Mouse (Mus musculus): ENCODE measurements around the gene B9d1. TPM values are rescaled to one million over a fixed set of nuclear protein-coding genes. Genes with fewer than 3 reads are reported as not detected.
A peak's percentile ranks its signal among the peaks of the same experiment; 100 is the strongest.

Gene B9d1
- 14.5 and 21.5 TPM in 2 replicates for polyA plus RNA-seq (2016; fragmentation: Nextera tagmentation; extraction: Ambion mirVana)

DNA sequence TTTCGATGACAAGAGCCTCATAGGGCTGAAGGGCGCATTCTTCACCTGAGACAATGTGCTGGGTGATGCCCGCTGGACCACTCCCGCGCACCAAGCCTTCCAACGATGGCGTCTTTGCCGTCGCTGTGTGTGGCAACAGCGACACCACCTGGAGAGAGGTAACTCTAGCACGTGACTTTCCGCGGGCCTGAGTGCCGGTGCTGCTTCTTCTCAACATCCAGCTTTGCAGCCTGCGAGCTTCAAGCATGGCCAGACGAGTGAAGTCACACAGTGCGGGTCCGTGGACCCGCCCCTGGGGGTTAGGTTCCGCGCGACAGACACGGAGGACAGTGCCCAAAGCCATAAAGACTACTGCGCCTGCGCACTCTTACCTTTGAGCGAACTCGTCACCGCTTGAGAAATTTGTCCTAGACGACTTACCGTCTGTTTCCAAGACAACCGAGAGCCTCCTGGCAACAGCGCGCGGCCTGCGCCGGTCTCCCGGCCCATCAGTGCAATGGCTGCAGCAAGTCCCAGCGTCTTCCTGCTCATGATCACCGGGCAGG, at the start of gene B9d1:
TSS of gene B9d1 (plus strand) at position 432 of the 545 bp plus-strand sequence.
- no peaks in the 10 kb centered on the region for H3K9me3 ChIP-seq
- H3K36me3 ChIP-seq: 0 out of 2 replicates have a peak, but pooled peaks cover 5% of the 10 kb centered on the region
- WGBS: under 1% methylated on average over 39 of the region's 39 CpGs
- peak within 1 kb of the TSS; percentile 94 for H3K27ac ChIP-seq
- DNase-seq (ENCODE audit: low spot score): peak; percentile 96
- H3K4me1 ChIP-seq: peaks cover 9% of the 10 kb centered on the region; the same call in 1 of the 2 replicates
- H3K27me3 ChIP-seq (ENCODE audit: insufficient read depth, poor library complexity, severe bottlenecking): no peaks in the 10 kb centered on the region
- peak within 1 kb of the TSS; percentile 70 for H3K4me3 ChIP-seq

DNA sequence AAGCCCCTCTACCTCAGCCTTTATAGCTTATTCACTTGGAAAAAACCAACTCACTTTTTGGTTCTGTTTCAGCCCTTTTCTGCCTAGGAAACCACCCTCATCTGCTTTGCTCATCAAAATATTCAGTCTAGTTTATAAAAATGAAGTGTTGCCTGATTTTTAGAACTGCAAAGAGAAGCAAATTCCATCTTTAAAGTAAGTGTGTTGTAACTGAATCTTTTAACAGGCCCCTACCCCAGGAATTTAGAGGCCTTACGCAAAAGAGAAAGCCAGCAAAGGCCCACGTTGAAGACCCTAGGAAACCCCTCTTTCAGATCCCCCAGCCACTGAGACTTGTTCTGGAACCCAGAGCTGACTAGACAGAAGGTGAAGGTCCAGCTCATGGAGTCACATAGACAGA, 40.9 kb upstream of the B9d1 start:
- no peak overlapping the region for H3K4me3 ChIP-seq
- no peaks in the 10 kb centered on the region for H3K9me3 ChIP-seq
- no peaks in the 10 kb centered on the region for H3K36me3 ChIP-seq
- no peak overlapping the region for H3K27ac ChIP-seq
- no peaks in the 10 kb centered on the region for H3K4me1 ChIP-seq
- no peak for DNase-seq (ENCODE audit: low spot score)
- 71% methylated on average over 2 of the region's 2 CpGs for WGBS
- no peaks in the 10 kb centered on the region for H3K27me3 ChIP-seq (ENCODE audit: insufficient read depth, poor library complexity, severe bottlenecking)

DNA sequence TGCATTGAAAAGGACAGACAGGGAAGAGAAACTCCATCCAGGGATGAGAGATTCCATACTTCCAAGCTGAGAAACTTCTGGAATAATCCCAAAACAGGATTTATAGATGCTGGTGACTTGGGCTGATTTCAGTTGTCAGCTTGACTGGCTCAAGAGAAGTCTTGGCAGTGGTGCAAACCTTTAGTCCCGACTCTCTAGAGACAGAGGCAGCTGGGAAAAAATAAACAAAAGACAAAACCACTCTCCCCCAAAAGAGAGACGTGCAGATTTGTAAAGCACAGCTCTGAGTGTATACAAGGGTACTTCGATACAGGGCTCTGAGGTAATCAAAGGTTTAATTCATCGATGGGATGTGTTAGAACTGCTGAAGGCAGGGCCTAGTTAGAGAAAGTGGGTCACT, 39.5 kb upstream of the B9d1 start:
- H3K27me3 ChIP-seq (ENCODE audit: insufficient read depth, poor library complexity, severe bottlenecking): no peaks in the 10 kb centered on the region
- no peak for DNase-seq (ENCODE audit: low spot score)
- WGBS: 70% methylated on average over 4 of the region's 4 CpGs
- no peaks in the 10 kb centered on the region for H3K36me3 ChIP-seq
- H3K9me3 ChIP-seq: no peaks in the 10 kb centered on the region
- H3K4me1 ChIP-seq: no peaks in the 10 kb centered on the region
- H3K27ac ChIP-seq: no peak overlapping the region
- no peak overlapping the region for H3K4me3 ChIP-seq

- H3K27ac ChIP-seq: no peak overlapping the region
- H3K4me3 ChIP-seq: no peak overlapping the region
- H3K4me1 ChIP-seq: no peaks in the 10 kb centered on the region
- H3K27me3 ChIP-seq (ENCODE audit: insufficient read depth, poor library complexity, severe bottlenecking): peaks cover under 1% of the 10 kb centered on the region; the same call in 1 of the 2 replicates
- no peak for DNase-seq (ENCODE audit: low spot score)
- no peaks in the 10 kb centered on the region for H3K36me3 ChIP-seq
- no peaks in the 10 kb centered on the region for H3K9me3 ChIP-seq
- 75% methylated on average over 4 of the region's 4 CpGs for WGBS
Measured at GRCm38 (mm10) chr11:61468534-61468933, 36.4 kb upstream of the B9d1 start.

DNA sequence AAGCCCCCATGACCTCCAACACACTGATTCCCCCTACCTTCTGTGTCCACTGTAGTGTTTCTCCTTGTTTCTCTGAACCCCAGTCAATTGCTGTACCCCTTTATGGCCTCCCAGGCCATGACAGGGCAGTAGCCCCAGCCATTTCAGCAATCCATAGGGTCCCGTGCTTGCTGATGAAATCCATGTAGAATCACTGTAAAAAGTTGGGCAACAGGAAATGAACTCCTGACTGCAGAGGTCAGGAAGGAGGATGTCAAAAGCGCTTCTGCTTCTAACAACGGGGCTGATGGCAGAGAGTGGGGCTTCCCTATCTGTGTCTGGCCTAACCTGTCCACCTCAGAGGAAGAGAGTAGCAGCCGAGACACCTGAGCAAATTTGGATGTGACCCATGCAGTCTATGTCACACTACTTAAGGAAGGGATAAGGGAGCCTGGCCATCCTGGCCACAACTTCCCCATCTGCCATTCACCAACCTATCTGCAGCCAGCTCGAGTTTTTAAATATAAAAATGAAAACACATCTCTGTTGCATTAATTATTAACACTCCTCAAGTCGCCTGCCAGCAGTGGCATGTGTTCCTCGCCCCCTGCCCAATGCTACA, 35.5 kb upstream of the B9d1 start:
- H3K4me1 ChIP-seq: no peaks in the 10 kb centered on the region
- H3K36me3 ChIP-seq: no peaks in the 10 kb centered on the region
- peaks cover 3% of the 10 kb centered on the region; the same call in 1 of the 2 replicates for H3K27me3 ChIP-seq (ENCODE audit: insufficient read depth, poor library complexity, severe bottlenecking)
- no peak overlapping the region for H3K27ac ChIP-seq
- H3K9me3 ChIP-seq: no peaks in the 10 kb centered on the region
- no peak for DNase-seq (ENCODE audit: low spot score)
- WGBS: 65% methylated on average over 7 of the region's 7 CpGs
- H3K4me3 ChIP-seq: no peak overlapping the region

GRCm38 (mm10) chr11:61470880-61471279, 34.1 kb upstream of the B9d1 start:
- Histone ChIP-seq H3K27ac (no peak overlapping the region), H3K4me3 (no peak overlapping the region), H3K9me3 (no peaks in the 10 kb centered on the region), H3K4me1 (no peaks in the 10 kb centered on the region), H3K27me3 (ENCODE audit: insufficient read depth, poor library complexity, severe bottlenecking) (peaks cover 3% of the 10 kb centered on the region; the same call in 1 of the 2 replicates), H3K36me3 (no peaks in the 10 kb centered on the region)
- DNase-seq (ENCODE audit: low spot score): no peak

GRCm38 (mm10) chr11:61473630-61474029, 31.3 kb upstream of the B9d1 start:
- no peaks in the 10 kb centered on the region for H3K9me3 ChIP-seq
- H3K4me1 ChIP-seq: no peaks in the 10 kb centered on the region
- no peak overlapping the region for H3K27ac ChIP-seq
- H3K27me3 ChIP-seq (ENCODE audit: insufficient read depth, poor library complexity, severe bottlenecking): peaks cover 10% of the 10 kb centered on the region; the same call in 1 of the 2 replicates
- H3K36me3 ChIP-seq: no peaks in the 10 kb centered on the region
- 71% methylated on average over 4 of the region's 4 CpGs for WGBS
- H3K4me3 ChIP-seq: no peak overlapping the region
- no peak for DNase-seq (ENCODE audit: low spot score)

DNA sequence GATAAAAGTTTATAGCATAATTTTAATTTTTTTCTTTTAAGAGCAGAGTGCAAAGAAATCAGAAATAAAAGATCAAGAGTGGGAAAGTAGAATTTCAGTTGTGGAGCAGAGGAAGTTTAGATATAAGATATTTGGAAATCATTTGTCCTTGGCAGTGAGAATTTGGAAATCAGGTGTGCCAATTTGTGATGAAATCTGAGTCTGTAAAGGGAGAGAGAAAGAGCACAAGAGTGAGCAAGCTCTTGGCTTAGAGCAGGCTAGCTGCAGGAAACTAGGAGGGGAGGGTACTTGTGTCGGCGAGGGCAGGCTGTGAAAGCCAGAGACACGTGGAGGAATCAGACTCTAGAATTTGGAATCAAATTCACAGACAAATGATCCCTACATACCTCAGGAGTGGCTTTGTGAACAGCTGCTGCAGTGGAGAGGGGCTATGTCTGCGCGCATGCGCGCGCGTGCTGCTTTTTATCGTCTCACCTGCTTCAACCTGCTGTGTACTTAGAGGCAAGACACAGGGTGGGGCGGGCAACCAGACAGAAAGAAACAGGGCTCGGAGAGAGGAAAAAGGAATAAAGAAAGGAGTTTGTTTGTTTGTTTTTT, 28.1 kb upstream of the B9d1 start:
- peaks cover 10% of the 10 kb centered on the region; the same call in 1 of the 2 replicates for H3K27me3 ChIP-seq (ENCODE audit: insufficient read depth, poor library complexity, severe bottlenecking)
- WGBS: 63% methylated on average over 12 of the region's 12 CpGs
- no peak overlapping the region for H3K27ac ChIP-seq
- no peaks in the 10 kb centered on the region for H3K9me3 ChIP-seq
- H3K36me3 ChIP-seq: no peaks in the 10 kb centered on the region
- DNase-seq (ENCODE audit: low spot score): no peak
- peaks cover 8% of the 10 kb centered on the region for H3K4me1 ChIP-seq
- H3K4me3 ChIP-seq: no peak overlapping the region

DNA sequence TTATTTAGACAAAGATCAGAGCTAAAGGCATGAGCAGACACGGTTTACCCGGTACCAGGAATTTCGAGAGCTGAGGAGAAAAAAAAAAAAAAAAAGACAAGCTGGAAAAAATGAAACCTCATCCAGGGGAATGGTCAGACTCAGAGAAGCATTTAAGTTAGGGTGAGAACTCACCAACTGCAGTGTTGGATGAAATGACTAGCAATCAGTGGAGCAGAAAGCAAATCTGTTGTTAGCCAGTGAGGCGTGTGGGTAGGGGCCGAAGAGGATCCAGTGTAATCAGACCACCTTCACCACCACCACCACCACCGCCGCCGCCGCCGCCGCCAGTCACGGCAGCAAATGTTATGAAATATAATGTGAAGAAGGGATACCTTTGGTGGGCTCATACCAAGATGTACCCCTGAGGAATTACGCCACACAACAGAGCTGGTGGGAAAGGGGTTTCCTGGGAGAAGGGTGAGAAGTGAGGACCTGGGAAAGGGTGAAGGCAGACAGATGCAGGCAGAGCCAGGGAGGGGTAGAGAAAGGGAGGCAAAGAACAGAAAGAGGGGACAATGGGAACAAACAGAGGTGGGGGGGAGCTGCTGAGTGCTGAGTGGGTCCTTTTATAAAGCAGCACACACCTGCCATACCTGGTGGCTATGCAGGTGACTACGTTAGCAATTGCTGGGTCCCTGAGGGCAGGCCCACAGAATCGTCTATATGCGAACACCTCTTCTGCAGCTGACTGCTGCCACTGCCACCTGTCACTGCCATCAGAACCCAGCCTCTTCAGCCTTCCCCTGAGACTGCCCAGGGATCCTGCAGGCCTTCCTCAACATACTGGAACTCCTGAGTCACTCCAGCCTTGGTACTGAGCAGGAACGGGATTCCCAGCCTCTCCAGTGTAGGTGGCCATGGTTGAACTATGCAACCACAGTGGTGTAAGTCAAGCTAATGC, 27.1 kb upstream of the B9d1 start:
- DNase-seq (ENCODE audit: low spot score): no peak
- Histone ChIP-seq H3K4me1 (peaks cover 9% of the 10 kb centered on the region), H3K27me3 (ENCODE audit: insufficient read depth, poor library complexity, severe bottlenecking) (peaks cover 10% of the 10 kb centered on the region; the same call in 1 of the 2 replicates), H3K27ac (peak overlapping the region; percentile 32; the same call in 1 of the 2 replicates), H3K9me3 (no peaks in the 10 kb centered on the region), H3K36me3 (no peaks in the 10 kb centered on the region), H3K4me3 (peak overlapping the region; percentile 5; the same call in 1 of the 2 replicates)
- WGBS: 72% methylated on average over 17 of the region's 17 CpGs

DNA sequence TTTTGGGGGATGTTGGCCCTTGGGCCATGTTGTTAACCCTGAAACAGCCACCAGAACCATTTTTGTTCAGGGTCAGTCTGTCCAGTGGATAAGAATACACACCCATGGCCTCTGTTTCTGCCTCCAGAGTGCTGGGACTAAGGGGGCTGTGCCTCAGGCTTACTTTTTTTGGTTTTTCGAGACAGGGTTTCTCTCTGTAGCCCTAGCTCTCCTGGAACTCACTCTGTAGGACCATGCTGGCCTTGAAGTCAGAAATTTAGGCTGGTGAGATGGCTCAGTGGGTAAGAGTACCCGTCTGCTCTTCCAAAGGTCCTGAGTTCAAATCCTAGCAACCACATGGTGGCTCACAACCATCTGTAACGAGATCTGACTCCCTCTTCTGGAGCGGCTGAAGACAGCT, 26.2 kb upstream of the B9d1 start:
- no peak overlapping the region for H3K4me3 ChIP-seq
- H3K9me3 ChIP-seq: no peaks in the 10 kb centered on the region
- 82% methylated on average over 4 of the region's 4 CpGs for WGBS
- H3K27ac ChIP-seq: no peak overlapping the region; the same call in 1 of the 2 replicates
- no peaks in the 10 kb centered on the region for H3K36me3 ChIP-seq
- peaks cover 9% of the 10 kb centered on the region for H3K4me1 ChIP-seq
- peaks cover 7% of the 10 kb centered on the region; the same call in 1 of the 2 replicates for H3K27me3 ChIP-seq (ENCODE audit: insufficient read depth, poor library complexity, severe bottlenecking)
- DNase-seq (ENCODE audit: low spot score): no peak

DNA sequence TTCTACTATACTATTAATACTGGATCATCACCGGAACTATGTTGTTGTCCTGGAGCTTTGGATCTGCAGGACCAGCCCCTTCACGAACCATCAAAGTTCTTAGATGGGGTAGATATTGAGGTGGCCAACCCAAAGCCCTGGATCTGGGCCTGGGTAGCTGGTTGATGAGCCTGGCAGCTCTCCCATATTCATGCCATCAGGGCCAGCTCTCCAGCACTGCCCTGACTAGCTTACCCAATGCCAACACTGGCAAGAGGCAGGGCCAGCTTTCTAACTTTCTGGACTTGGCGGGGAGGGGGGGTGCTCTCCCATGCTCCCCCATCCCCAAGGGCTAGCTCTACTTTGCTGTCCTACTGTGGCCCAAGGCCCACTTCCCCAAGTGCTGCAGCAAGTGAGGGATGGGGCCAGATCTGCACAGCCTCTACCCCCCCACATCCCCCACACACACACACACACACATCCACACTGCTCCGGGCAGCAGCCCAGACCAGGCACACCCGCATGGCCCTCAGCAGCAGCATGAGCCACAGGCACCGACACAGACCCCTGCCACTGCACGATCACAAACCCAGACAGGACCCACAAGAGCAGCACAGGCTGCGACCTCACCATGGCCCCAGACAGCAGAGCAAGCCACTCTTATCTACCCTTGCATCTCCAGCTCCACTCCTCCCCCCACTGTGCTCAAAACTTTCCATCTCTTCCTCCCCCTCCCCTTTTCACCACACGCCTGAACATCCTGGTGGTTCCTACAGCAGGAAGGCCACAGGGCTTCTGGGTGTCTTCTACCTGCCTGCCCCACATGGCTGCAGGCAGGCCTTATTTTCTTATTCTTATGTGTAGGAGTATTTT, 23.5 kb upstream of the B9d1 start:
- WGBS: 55% methylated on average over 9 of the region's 9 CpGs
- peak overlapping the region; percentile 37; the same call in 1 of the 2 replicates for H3K27ac ChIP-seq
- H3K9me3 ChIP-seq: no peaks in the 10 kb centered on the region
- peaks cover 13% of the 10 kb centered on the region; the same call in 1 of the 2 replicates for H3K27me3 ChIP-seq (ENCODE audit: insufficient read depth, poor library complexity, severe bottlenecking)
- no peak overlapping the region for H3K4me3 ChIP-seq
- peaks cover 33% of the 10 kb centered on the region for H3K4me1 ChIP-seq
- peak; percentile 72 for DNase-seq (ENCODE audit: low spot score)
- peaks cover 1% of the 10 kb centered on the region; the same call in 1 of the 2 replicates for H3K36me3 ChIP-seq

All from heart, embryonic 10.5 days (tissue).